Mouse (Mus musculus) MEL (cell line): ENCODE measurements around the gene Adamtsl3. TPM values are rescaled to one million over a fixed set of nuclear protein-coding genes. Genes with fewer than 3 reads are reported as not detected.

Experiments used
- DNase-seq: peaks from one replicate; pipeline ENCODE4 v3.0.0; 2011; ENCODE audit warnings: low read depth, low spot score
- H3K27ac ChIP-seq: 2 replicates; pipeline ENCODE4 v1.5.1; 2012; ENCODE audit warnings: low read depth, mild to moderate bottlenecking, control low read depth, low read length, moderate library complexity; ENCODE audit not compliant: control insufficient read depth
- H3K27me3 ChIP-seq, 2 experiments: fragments of 150-350 bp in 1 of 2; sonication (generic) in 1 of 2; 2 replicates each; pipeline ENCODE4 v1.6.1; 2012; ENCODE audit warnings: low read length in 2 of 2, mild to moderate bottlenecking in 2 of 2, improper control_type of control experiment in 1 of 2, moderate library complexity in 1 of 2; ENCODE audit not compliant: insufficient read depth in 2 of 2, control insufficient read depth in 1 of 2
- H3K36me3 ChIP-seq, 2 experiments: 2 replicates each; pipeline ENCODE4 v1.6.1; 2012 to 2014; ENCODE audit warnings: low read length in 2 of 2, improper control_type of control experiment in 1 of 2, inconsistent platforms in 1 of 2, mild to moderate bottlenecking in 1 of 2; ENCODE audit not compliant: insufficient read depth in 2 of 2, control insufficient read depth in 1 of 2
- H3K4me1 ChIP-seq, 2 experiments: fragments of 150-350 bp in 1 of 2; sonication (generic) in 1 of 2; 2 replicates each; pipeline ENCODE4 v1.6.1; 2012; ENCODE audit warnings: low read length in 2 of 2, improper control_type of control experiment in 1 of 2, mild to moderate bottlenecking in 1 of 2; ENCODE audit not compliant: insufficient read depth in 2 of 2, control insufficient read depth in 1 of 2
- H3K4me3 ChIP-seq, 2 experiments: fragments of 150-350 bp in 1 of 2; sonication (generic) in 1 of 2; 2 replicates each; pipeline ENCODE4 v1.5.1; 2012; ENCODE audit warnings: low read depth in 2 of 2, low read length in 2 of 2, mild to moderate bottlenecking in 2 of 2, moderate library complexity in 2 of 2, control low read depth in 1 of 2, improper control_type of control experiment in 1 of 2; ENCODE audit not compliant: control insufficient read depth in 1 of 2, insufficient read depth in 1 of 2
- H3K79me2 ChIP-seq: 2 replicates; pipeline ENCODE4 v1.6.1; 2012; ENCODE audit warnings: mild to moderate bottlenecking, low read length, moderate library complexity; ENCODE audit not compliant: control insufficient read depth, poor library complexity, insufficient read depth
- H3K9ac ChIP-seq: 2 replicates; pipeline ENCODE4 v1.6.1; 2012; ENCODE audit warnings: low read depth, mild to moderate bottlenecking, control low read depth, low read length, moderate library complexity; ENCODE audit not compliant: control insufficient read depth, poor library complexity, severe bottlenecking
- H3K9me3 ChIP-seq: fragments of 150-350 bp; sonication (generic); replicated peaks from 2 replicates; pipeline ENCODE4 v1.6.1; 2012; ENCODE audit warnings: mild to moderate bottlenecking, low read length, improper control_type of control experiment, moderate library complexity; ENCODE audit not compliant: insufficient read depth
- CHD2 ChIP-seq: IDR thresholded peaks from 2 replicates; pipeline ENCODE4 v1.6.1; 2011; ENCODE audit warnings: low read length, improper control_type of control experiment
- ELF1 ChIP-seq: IDR thresholded peaks from 2 replicates; pipeline ENCODE4 v1.6.1; 2014; ENCODE audit warnings: low read depth, mild to moderate bottlenecking, inconsistent platforms, low read length, improper control_type of control experiment, moderate library complexity
- EP300 ChIP-seq, 2 experiments: IDR thresholded peaks; 2 replicates each; pipeline ENCODE4 v1.6.1; 2011; ENCODE audit warnings: improper control_type of control experiment in 2 of 2, low read length in 2 of 2, low read depth in 1 of 2, mild to moderate bottlenecking in 1 of 2
- ETS1 ChIP-seq: IDR thresholded peaks from 2 replicates; pipeline ENCODE4 v1.6.1; 2012; ENCODE audit warnings: low read depth, mild to moderate bottlenecking, inconsistent platforms, low read length, improper control_type of control experiment, moderate library complexity
- GABPA ChIP-seq: IDR thresholded peaks from 2 replicates; pipeline ENCODE4 v1.6.1; 2012; ENCODE audit warnings: low read depth, mild to moderate bottlenecking, inconsistent platforms, low read length, improper control_type of control experiment, moderate library complexity
- GATA1 ChIP-seq: IDR thresholded peaks from 2 replicates; pipeline ENCODE4 v1.6.1; 2011; ENCODE audit warnings: low read depth, low read length, improper control_type of control experiment
- HCFC1 ChIP-seq: IDR thresholded peaks from 2 replicates; pipeline ENCODE4 v1.6.1; 2012; ENCODE audit warnings: low read depth, mild to moderate bottlenecking, inconsistent platforms, low read length, improper control_type of control experiment, moderate library complexity
- JUND ChIP-seq: IDR thresholded peaks from 2 replicates; pipeline ENCODE4 v1.6.1; 2011; ENCODE audit warnings: low read depth, mild to moderate bottlenecking, improper control_type of control experiment, low read length
- MAFK ChIP-seq: IDR thresholded peaks from 2 replicates; pipeline ENCODE4 v1.6.1; 2011; ENCODE audit warnings: low read depth, mild to moderate bottlenecking, low read length, improper control_type of control experiment, borderline replicate concordance
- MAX ChIP-seq: IDR thresholded peaks from 2 replicates; pipeline ENCODE4 v1.6.1; 2011; ENCODE audit warnings: low read length, improper control_type of control experiment
- MXI1 ChIP-seq: IDR thresholded peaks from 2 replicates; pipeline ENCODE4 v1.6.1; 2011; ENCODE audit warnings: mild to moderate bottlenecking, low read depth, low read length, improper control_type of control experiment
- MYC ChIP-seq: IDR thresholded peaks from 2 replicates; pipeline ENCODE4 v1.6.1; 2011; ENCODE audit warnings: low read depth, mild to moderate bottlenecking, low read length, improper control_type of control experiment, moderate library complexity
- NELFE ChIP-seq: IDR thresholded peaks from 2 replicates; pipeline ENCODE4 v1.6.1; 2011; ENCODE audit warnings: low read depth, low read length, improper control_type of control experiment
- POLR2A ChIP-seq, 2 experiments: IDR thresholded peaks; 2 replicates each; pipeline ENCODE4 v1.6.1; 2011 to 2012; ENCODE audit warnings: low read length in 2 of 2, mild to moderate bottlenecking in 2 of 2, control low read depth in 1 of 2, improper control_type of control experiment in 1 of 2, low read depth in 1 of 2, moderate library complexity in 1 of 2; ENCODE audit not compliant: control insufficient read depth in 1 of 2, insufficient read depth in 1 of 2, poor library complexity in 1 of 2
- POLR2AphosphoS2 ChIP-seq: IDR thresholded peaks from 2 replicates; pipeline ENCODE4 v1.6.1; 2011; ENCODE audit warnings: low read length, improper control_type of control experiment
- POLR2AphosphoS5 ChIP-seq: IDR thresholded peaks from 2 replicates; pipeline ENCODE4 v1.6.1; 2012; ENCODE audit warnings: low read depth, borderline replicate concordance, mild to moderate bottlenecking, inconsistent platforms, low read length, moderate library complexity, mixed read lengths
- RCOR1 ChIP-seq: IDR thresholded peaks from 2 replicates; pipeline ENCODE4 v1.6.1; 2012; ENCODE audit warnings: low read depth, mild to moderate bottlenecking, inconsistent platforms, low read length, improper control_type of control experiment
- SIN3A ChIP-seq: IDR thresholded peaks from 2 replicates; pipeline ENCODE4 v1.6.1; 2012; ENCODE audit warnings: low read length, improper control_type of control experiment, inconsistent platforms
- TAL1 ChIP-seq: IDR thresholded peaks from 2 replicates; pipeline ENCODE4 v1.6.1; 2012; ENCODE audit warnings: mild to moderate bottlenecking, inconsistent platforms, low read length, moderate library complexity, mixed read lengths
- TBP ChIP-seq: IDR thresholded peaks from 2 replicates; pipeline ENCODE4 v1.8.0; 2011; ENCODE audit warnings: low read depth, low read length, improper control_type of control experiment
- TCF12 ChIP-seq: IDR thresholded peaks from 2 replicates; pipeline ENCODE4 v1.6.1; 2014; ENCODE audit warnings: low read depth, mild to moderate bottlenecking, inconsistent platforms, low read length, improper control_type of control experiment, moderate library complexity
- USF1 ChIP-seq: IDR thresholded peaks from 2 replicates; pipeline ENCODE4 v1.6.1; 2014; ENCODE audit warnings: low read depth, mild to moderate bottlenecking, inconsistent platforms, low read length, improper control_type of control experiment, moderate library complexity
- ZC3H11A ChIP-seq: IDR thresholded peaks from 2 replicates; pipeline ENCODE4 v1.6.1; 2012; ENCODE audit warnings: low read depth, mild to moderate bottlenecking, inconsistent platforms, low read length, improper control_type of control experiment
- ZKSCAN1 ChIP-seq: IDR thresholded peaks from 2 replicates; pipeline ENCODE4 v1.6.1; 2012; ENCODE audit warnings: low read depth, mild to moderate bottlenecking, inconsistent platforms, low read length, improper control_type of control experiment, moderate library complexity
- ZNF384 ChIP-seq: IDR thresholded peaks from 2 replicates; pipeline ENCODE4 v1.6.1; 2012; ENCODE audit warnings: low read depth, mild to moderate bottlenecking, inconsistent platforms, low read length, improper control_type of control experiment
- polyA plus RNA-seq, 2 experiments: library from polyadenylated mRNA; stranded (reverse) in 1 of 2; unstranded in 1 of 2; fragments of >175 nt in 1 of 2; fragments of >200 nt in 1 of 2; gene quantifications; 2 replicates each; pipeline versions ENCODE4 v1.2.1 to v1.2.4; 2012; ENCODE audit warnings: low replicate concordance in 2 of 2, low read depth in 1 of 2; ENCODE audit not compliant: insufficient read length in 2 of 2, insufficient read depth in 1 of 2, missing spikeins in 1 of 2
- total RNA-seq: library from RNA; depleted of rRNA; stranded (reverse); fragments of 300-350 nt; gene quantifications from 2 replicates; pipeline ENCODE4 v1.2.3, GENCODE M21; 2012

Adamtsl3 gene
- total and polyA plus RNA-seq, 3 experiments = not detected

DNA sequence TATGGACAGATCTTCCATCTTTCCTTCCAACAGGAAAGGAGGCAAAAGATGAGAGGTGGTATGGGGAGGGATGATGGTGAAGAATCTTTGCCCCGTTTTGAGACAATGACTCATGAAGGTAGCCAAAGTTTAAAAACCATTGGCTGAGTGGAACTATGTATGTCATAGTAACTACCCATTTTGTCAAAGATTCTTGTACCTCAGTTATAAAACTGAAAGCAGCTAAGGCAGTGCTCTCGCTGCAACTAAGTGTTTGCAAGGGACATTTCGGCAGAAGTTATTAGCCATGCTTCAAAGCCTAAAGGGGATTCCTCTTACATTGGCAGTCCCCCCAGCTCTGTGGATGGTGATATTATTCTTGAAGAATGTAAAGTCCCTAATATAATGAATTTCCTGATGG lies 311.7 kb downstream of the Adamtsl3 start:
- no peak for DNase-seq
- Histone ChIP-seq H3K4me1 (no peaks in the 10 kb centered on the region; a peak in 1 of 4 replicates), H3K27me3 (no peaks in the 10 kb centered on the region), H3K9me3 (no peaks in the 10 kb centered on the region), H3K79me2 (peaks cover 16% of the 10 kb centered on the region), H3K4me3 (no peak overlapping the region), H3K36me3 (peaks cover 0 to 12% of the 10 kb centered on the region in 2 experiments; a peak in 3 of 4 replicates), H3K27ac (no peak overlapping the region), H3K9ac (no peak overlapping the region)
- TF ChIP-seq GATA1 (no peak), ETS1 (no peak), TCF12 (no peak), RCOR1 (no peak), NELFE (no peak), POLR2AphosphoS5 (no peak), JUND (no peak), POLR2A (IDR thresholded peaks at IDR 0.05; ENCODE audit: control insufficient read depth in 1 of 2, insufficient read depth in 1 of 2, low read depth in 1 of 2, low read length in 2 of 2, poor library complexity in 1 of 2) (no peak)

- H3K27ac ChIP-seq = no peak overlapping the region
- H3K4me3 ChIP-seq = peak overlapping the region; percentile 49 to 94
- TF ChIP-seq EP300 (IDR thresholded peaks at IDR 0.05; ENCODE audit: low read depth in 1 of 2, low read length in 2 of 2) = no peak
- TF ChIP-seq, all 39 proteins: peak for 0
- H3K4me1 ChIP-seq = no peaks in the 10 kb centered on the region; a peak in 1 of 4 replicates
- H3K79me2 ChIP-seq = peaks cover 16% of the 10 kb centered on the region
- H3K27me3 ChIP-seq = no peaks in the 10 kb centered on the region
- H3K9me3 ChIP-seq = no peaks in the 10 kb centered on the region
- H3K36me3 ChIP-seq = peaks cover 0 to 12% of the 10 kb centered on the region in 2 experiments; a peak in 3 of 4 replicates
- DNase-seq = no peak
- H3K9ac ChIP-seq = peak overlapping the region; percentile 51
Measured at GRCm38 (mm10) chr7:82647909-82648308, 312.4 kb downstream of the Adamtsl3 start.

GRCm38 (mm10) chr7:82648353-82649080 lies 313.0 kb downstream of the Adamtsl3 start, which contains the start of the genes Saxo2 and Efl1:
Gene Saxo2 (minus strand): TSS chr7:82648528.
Gene Efl1 (plus strand): TSS chr7:82648614.
- H3K9ac ChIP-seq = peak within 1 kb of the TSS; percentile 77
- H3K27ac ChIP-seq = peak within 1 kb of the TSS; percentile 38
- H3K36me3 ChIP-seq = peaks cover 0 to 12% of the 10 kb centered on the region in 2 experiments; a peak in 3 of 4 replicates
- peak; percentile 96 for DNase-seq
- H3K9me3 ChIP-seq = no peaks in the 10 kb centered on the region
- peak within 1 kb of the TSS; percentile 86 to 94 for H3K4me3 ChIP-seq
- no peaks in the 10 kb centered on the region for H3K27me3 ChIP-seq
- no peaks in the 10 kb centered on the region; a peak in 1 of 4 replicates for H3K4me1 ChIP-seq
- peaks cover 16% of the 10 kb centered on the region for H3K79me2 ChIP-seq
- TF ChIP-seq GATA1 (no peak), ZC3H11A (no peak), CHD2 (peak; percentile 31; the same call in 1 of the 2 replicates), MYC (0 out of 2 replicates have a peak, but pooled peaks have one; percentile 28), ZNF384 (no peak), POLR2AphosphoS5 (no peak), GABPA (no peak), HCFC1 (peak; percentile 87), SIN3A (peak; percentile 98), POLR2A (IDR thresholded peaks at IDR 0.05; ENCODE audit: control insufficient read depth in 1 of 2, insufficient read depth in 1 of 2, low read depth in 1 of 2, low read length in 2 of 2, poor library complexity in 1 of 2) (peak; percentile 65 to 66; a peak in 3 of 4 replicates), NELFE (peak; percentile 57), TBP (0 out of 2 replicates have a peak, but pooled peaks have one; percentile 10), MAX (peak; percentile 53; the same call in 1 of the 2 replicates), USF1 (peak; percentile 69; the same call in 1 of the 2 replicates), MXI1 (peak; percentile 98), MAFK (no peak), ZKSCAN1 (no peak), POLR2AphosphoS2 (no peak), ELF1 (peak; percentile 86), TAL1 (no peak)
